Mouse (Mus musculus): ENCODE measurements around the gene Etv6. TPM values are rescaled to one million over a fixed set of nuclear protein-coding genes. Genes with fewer than 3 reads are reported as not detected.

Etv6 gene
- polyA plus RNA-seq, 1 experiment from 2014 or later, result 3.5 TPM

- Histone ChIP-seq H3K4me2 (no peak overlapping the region), H3K27ac (no peak overlapping the region), H3K9me3 (replicated peaks) (no peaks in the 10 kb centered on the region), H3K4me1 (replicated peaks) (peaks cover 23% of the 10 kb centered on the region), H3K4me3 (replicated peaks) (no peak overlapping the region), H3K9ac (no peak overlapping the region), H3K36me3 (no peaks in the 10 kb centered on the region), H3K27me3 (no peaks in the 10 kb centered on the region)
- DNase-seq (no peak), ATAC-seq (ENCODE audit: low read depth) (no peak)
- 72% methylated on average over 9 of the region's 9 CpGs for WGBS (ENCODE audit: insufficient replicate concordance)
Measured at GRCm38 (mm10) chr6:134079112-134079511, 43.6 kb downstream of the Etv6 start.

- peaks cover 23% of the 10 kb centered on the region for H3K4me1 ChIP-seq (replicated peaks)
- ATAC-seq (ENCODE audit: low read depth) (no peak), DNase-seq (no peak)
- H3K27me3 ChIP-seq, result no peaks in the 10 kb centered on the region
- no peaks in the 10 kb centered on the region for H3K9me3 ChIP-seq (replicated peaks)
- no peak overlapping the region for H3K27ac ChIP-seq
- H3K4me3 ChIP-seq (replicated peaks), result no peak overlapping the region
- H3K4me2 ChIP-seq, result no peak overlapping the region
- H3K36me3 ChIP-seq, result no peaks in the 10 kb centered on the region
- no peak overlapping the region for H3K9ac ChIP-seq
- WGBS (ENCODE audit: insufficient replicate concordance), result 78% methylated on average over 2 of the region's 2 CpGs
Measured at GRCm38 (mm10) chr6:134079563-134079962, 44.1 kb downstream of the Etv6 start.

GRCm38 (mm10) chr6:134080946-134081345, 45.4 kb downstream of the Etv6 start:
- ATAC-seq (ENCODE audit: low read depth) (no peak), DNase-seq (no peak)
- Histone ChIP-seq H3K36me3 (no peaks in the 10 kb centered on the region), H3K4me2 (no peak overlapping the region), H3K27ac (no peak overlapping the region), H3K4me1 (replicated peaks) (peaks cover 23% of the 10 kb centered on the region), H3K9me3 (replicated peaks) (no peaks in the 10 kb centered on the region), H3K9ac (no peak overlapping the region), H3K4me3 (replicated peaks) (no peak overlapping the region), H3K27me3 (no peaks in the 10 kb centered on the region)
- WGBS (ENCODE audit: insufficient replicate concordance), result 63% methylated on average over 5 of the region's 5 CpGs

- peak overlapping the region; percentile 35 for H3K4me2 ChIP-seq
- no peaks in the 10 kb centered on the region for H3K9me3 ChIP-seq (replicated peaks)
- no peak overlapping the region for H3K4me3 ChIP-seq (replicated peaks)
- H3K9ac ChIP-seq, result no peak overlapping the region
- H3K27ac ChIP-seq, result peak overlapping the region; percentile 1; the same call in 1 of the 2 replicates
- ATAC-seq (ENCODE audit: low read depth), result peak; percentile 62
- no peaks in the 10 kb centered on the region for H3K36me3 ChIP-seq
- WGBS (ENCODE audit: insufficient replicate concordance), result 31% methylated on average over 15 of the region's 15 CpGs
- peak; percentile 11 for DNase-seq
- peaks cover 23% of the 10 kb centered on the region for H3K4me1 ChIP-seq (replicated peaks)
- no peaks in the 10 kb centered on the region for H3K27me3 ChIP-seq
Measured at GRCm38 (mm10) chr6:134082229-134082920, 46.9 kb downstream of the Etv6 start.

GRCm38 (mm10) chr6:134083428-134083827, 47.9 kb downstream of the Etv6 start:
- Histone ChIP-seq H3K27ac (no peak overlapping the region), H3K9ac (no peak overlapping the region), H3K4me3 (replicated peaks) (no peak overlapping the region), H3K36me3 (no peaks in the 10 kb centered on the region), H3K4me2 (peak overlapping the region; percentile 35), H3K27me3 (no peaks in the 10 kb centered on the region), H3K9me3 (replicated peaks) (no peaks in the 10 kb centered on the region), H3K4me1 (replicated peaks) (peaks cover 23% of the 10 kb centered on the region)
- no peak for DNase-seq
- 0 out of 2 replicates have a peak, but pooled peaks have one; percentile 41 for ATAC-seq (ENCODE audit: low read depth)
- WGBS (ENCODE audit: insufficient replicate concordance), result 30% methylated on average over 4 of the region's 4 CpGs

- H3K4me1 ChIP-seq (replicated peaks), result peaks cover 40% of the 10 kb centered on the region
- no peaks in the 10 kb centered on the region for H3K36me3 ChIP-seq
- no peak overlapping the region for H3K27ac ChIP-seq
- H3K9ac ChIP-seq, result no peak overlapping the region
- no peaks in the 10 kb centered on the region for H3K9me3 ChIP-seq (replicated peaks)
- ATAC-seq (ENCODE audit: low read depth), result no peak
- WGBS (ENCODE audit: insufficient replicate concordance), result 77% methylated on average over 7 of the region's 7 CpGs
- H3K4me3 ChIP-seq (replicated peaks), result no peak overlapping the region
- no peak overlapping the region for H3K4me2 ChIP-seq
- H3K27me3 ChIP-seq, result no peaks in the 10 kb centered on the region
- no peak for DNase-seq
Measured at GRCm38 (mm10) chr6:134086351-134086750, 50.9 kb downstream of the Etv6 start.

GRCm38 (mm10) chr6:134087709-134088108, 52.2 kb downstream of the Etv6 start:
- Histone ChIP-seq H3K4me2 (no peak overlapping the region), H3K27ac (no peak overlapping the region), H3K4me1 (replicated peaks) (peaks cover 34% of the 10 kb centered on the region), H3K9me3 (replicated peaks) (no peaks in the 10 kb centered on the region), H3K36me3 (0 out of 2 replicates have a peak, but pooled peaks cover 4% of the 10 kb centered on the region), H3K9ac (no peak overlapping the region), H3K27me3 (no peaks in the 10 kb centered on the region), H3K4me3 (replicated peaks) (no peak overlapping the region)
- ATAC-seq (ENCODE audit: low read depth) (no peak), DNase-seq (no peak)
- 64% methylated on average over 4 of the region's 4 CpGs for WGBS (ENCODE audit: insufficient replicate concordance)

- Histone ChIP-seq H3K36me3 (0 out of 2 replicates have a peak, but pooled peaks cover 6% of the 10 kb centered on the region), H3K9ac (no peak overlapping the region), H3K27me3 (no peaks in the 10 kb centered on the region), H3K9me3 (replicated peaks) (no peaks in the 10 kb centered on the region), H3K27ac (peak overlapping the region; percentile 37; the same call in 1 of the 2 replicates), H3K4me1 (replicated peaks) (peaks cover 31% of the 10 kb centered on the region), H3K4me3 (replicated peaks) (no peak overlapping the region), H3K4me2 (no peak overlapping the region)
- no peak for DNase-seq
- WGBS (ENCODE audit: insufficient replicate concordance), result 42% methylated on average over 7 of the region's 7 CpGs
- ATAC-seq (ENCODE audit: low read depth), result no peak; the same call in 1 of the 2 replicates
Measured at GRCm38 (mm10) chr6:134089671-134090377, 54.3 kb downstream of the Etv6 start.

- ATAC-seq (ENCODE audit: low read depth) (peak; percentile 39; the same call in 1 of the 2 replicates), DNase-seq (no peak)
- Histone ChIP-seq H3K9ac (no peak overlapping the region), H3K36me3 (0 out of 2 replicates have a peak, but pooled peaks cover 6% of the 10 kb centered on the region), H3K27ac (no peak overlapping the region), H3K4me2 (no peak overlapping the region), H3K27me3 (no peaks in the 10 kb centered on the region), H3K9me3 (replicated peaks) (no peaks in the 10 kb centered on the region), H3K4me3 (replicated peaks) (no peak overlapping the region), H3K4me1 (replicated peaks) (peaks cover 31% of the 10 kb centered on the region)
- 34% methylated on average over 4 of the region's 4 CpGs for WGBS (ENCODE audit: insufficient replicate concordance)
Measured at GRCm38 (mm10) chr6:134090378-134090692, 54.8 kb downstream of the Etv6 start.

GRCm38 (mm10) chr6:134090875-134091274, 55.4 kb downstream of the Etv6 start:
- peaks cover 31% of the 10 kb centered on the region for H3K4me1 ChIP-seq (replicated peaks)
- DNase-seq (no peak), ATAC-seq (ENCODE audit: low read depth) (no peak)
- H3K27me3 ChIP-seq, result no peaks in the 10 kb centered on the region
- no peak overlapping the region for H3K9ac ChIP-seq
- H3K4me2 ChIP-seq, result no peak overlapping the region
- H3K9me3 ChIP-seq (replicated peaks), result no peaks in the 10 kb centered on the region
- WGBS (ENCODE audit: insufficient replicate concordance), result 40% methylated on average over 4 of the region's 4 CpGs
- H3K4me3 ChIP-seq (replicated peaks), result no peak overlapping the region
- no peak overlapping the region for H3K27ac ChIP-seq
- 0 out of 2 replicates have a peak, but pooled peaks cover 6% of the 10 kb centered on the region for H3K36me3 ChIP-seq

GRCm38 (mm10) chr6:134091398-134091801, 55.9 kb downstream of the Etv6 start:
- 0 out of 2 replicates have a peak, but pooled peaks cover 6% of the 10 kb centered on the region for H3K36me3 ChIP-seq
- H3K4me3 ChIP-seq (replicated peaks), result no peak overlapping the region
- WGBS (ENCODE audit: insufficient replicate concordance), result 76% methylated on average over 8 of the region's 8 CpGs
- H3K4me2 ChIP-seq, result no peak overlapping the region
- no peak for ATAC-seq (ENCODE audit: low read depth)
- no peak for DNase-seq
- H3K9me3 ChIP-seq (replicated peaks), result no peaks in the 10 kb centered on the region
- H3K4me1 ChIP-seq (replicated peaks), result peaks cover 31% of the 10 kb centered on the region
- H3K27me3 ChIP-seq, result no peaks in the 10 kb centered on the region
- H3K27ac ChIP-seq, result no peak overlapping the region
- no peak overlapping the region for H3K9ac ChIP-seq

All from liver, embryonic 13.5 days (tissue).